ENCODE assay signal across 10 mouse cellular contexts in genomic region chr19:29241581-29241980, GRCm38 (mm10). TPM values are rescaled to one million over a fixed set of nuclear protein-coding genes. Genes with fewer than 3 reads are reported as not detected.
DNase-seq lines count a peak whose midpoint lies in the region; ATAC-seq and TF ChIP-seq lines count a peak whose summit lies in the region.
"Had no signal": no experiment of that assay in that cellular context is flagged by ENCODE, and none has a peak within 500 bp of the region (broad histone marks: within the 10 kb centered on the region; RNA-seq: fewer than 3 reads in every experiment).

No protein-coding gene starts in this region.

- 48% methylated on average over 10 of the region's 10 CpGs for WGBS in intestine, postnatal 0 days

- DNase-seq in 416B (ENCODE audit: low read depth) (peak; percentile 94), MEL-GATA-1-ER (ENCODE audit: extremely low read depth, low read depth) (peak; percentile 94)
- no peak for DNase-seq in urinary bladder, adult 18-20 months (ENCODE audit: low spot score in 2 of 2)
- no peak for DNase-seq in cerebellum, postnatal 10 days
- DNase-seq in layer of hippocampus, adult 11-12 months (ENCODE audit: low spot score) = no peak
- DNase-seq: retina, postnatal 1 day had no signal

- no peaks in the 10 kb centered on the region for H3K36me3 ChIP-seq in intestine, postnatal 0 days (ENCODE audit: control insufficient read depth, insufficient read depth)
- H3K36me3 ChIP-seq: limb, embryonic 15.5 days had no signal

- 0 out of 2 replicates have a peak overlapping the region, but pooled peaks have one; percentile 17 for H3K4me2 ChIP-seq in intestine, postnatal 0 days (replicated peaks; ENCODE audit: low read depth)
- H3K4me2 ChIP-seq: hindbrain, embryonic 14.5 days; limb, embryonic 15.5 days had no signal

- no peaks in the 10 kb centered on the region for H3K9me3 ChIP-seq in intestine, postnatal 0 days (ENCODE audit: control insufficient read depth)
- H3K9me3 ChIP-seq: limb, embryonic 15.5 days had no signal

- H3K4me3 ChIP-seq in intestine, postnatal 0 days (ENCODE audit: low read depth, low read length) = no peak overlapping the region
- H3K4me3 ChIP-seq: limb, embryonic 15.5 days had no signal

- H3K27ac ChIP-seq in intestine, postnatal 0 days (ENCODE audit: low read depth, low read length) = peak overlapping the region; percentile 68
- H3K27ac ChIP-seq: hindbrain, embryonic 14.5 days; limb, embryonic 15.5 days had no signal

- H3K9ac ChIP-seq in intestine, postnatal 0 days (ENCODE audit: low read depth, low read length) = no peak overlapping the region
- H3K9ac ChIP-seq: hindbrain, embryonic 14.5 days; limb, embryonic 15.5 days had no signal

- H3K4me1 ChIP-seq in intestine, postnatal 0 days (replicated peaks; ENCODE audit: control insufficient read depth, insufficient read depth, low read length) = peaks cover 12% of the 10 kb centered on the region

- peak; percentile 80 for ATAC-seq in intestine, postnatal 0 days
- peak; percentile 66; the same call in 1 of the 2 replicates for ATAC-seq in monocyte, adult 5-6 weeks (replicated peaks; ENCODE audit: insufficient number of reproducible peaks, low FRiP score, low TSS enrichment, poor library complexity, severe bottlenecking)

- no peak for TF ChIP-seq CTCF in intestine, postnatal 0 days (IDR thresholded peaks at IDR 0.05; ENCODE audit: low read depth)

- no peaks in the 10 kb centered on the region for H3K27me3 ChIP-seq in intestine, postnatal 0 days (replicated peaks; ENCODE audit: control insufficient read depth, insufficient read depth, low read length)
- H3K27me3 ChIP-seq: limb, embryonic 15.5 days had no signal

RNA-seq across cellular contexts. Expression of gene Jak2, which starts 10.0 kb away (rescaled TPM):
- polyA plus RNA-seq in intestine, postnatal 0 days (2015; fragmentation: Nextera tagmentation; extraction: Ambion mirVana) = 11.2 and 11.7 TPM in 2 replicates
- 123 to 164 TPM (median 125 TPM) in 3 replicates for total RNA-seq in monocyte, adult 5-6 weeks (2017)

Comparison
In these comparisons a context has a peak if more than half of its experiments do, and no peak if none do; other contexts are left out.
1. DNase-seq: peak in 416B (single experiment) and MEL-GATA-1-ER (single experiment); none in urinary bladder, adult 18-20 months (0 of 2), cerebellum, postnatal 10 days (0 of 2) and layer of hippocampus, adult 11-12 months (single experiment).